Mouse (Mus musculus): ENCODE measurements at regions not wholly inside any gene's neighbourhood (a gene's known extent, or its start where the extent isn't known, plus 50 kb on each side); places are given as distances from the start of the nearest gene placed in this dataset.
A peak's percentile ranks its signal among the peaks of the same experiment; 100 is the strongest.

- no peak for DNase-seq
- intact Hi-C loops (cut with DNase I) = no loop called here
Measured at GRCm38 (mm10) chr4:31603776-31604175, 360.1 kb upstream of the Map3k7 start.

GRCm38 (mm10) chr4:31608811-31609210 lies 355.1 kb upstream of the Map3k7 start:
- intact Hi-C loops (cut with DNase I) = no loop called here

GRCm38 (mm10) chr4:31609559-31609958 lies 354.3 kb upstream of the Map3k7 start:
- DNase-seq = no peak
- intact Hi-C loops (cut with DNase I) = no loop called here

More at GRCm38 (mm10) chr4:31608811-31609210, 355.1 kb upstream of the Map3k7 start:
- DNase-seq = no peak

GRCm38 (mm10) chr4:31612147-31612824 lies 351.6 kb upstream of the Map3k7 start:
- intact Hi-C loops (cut with DNase I) = no loop called here
- no peak for DNase-seq

GRCm38 (mm10) chr4:31612825-31613514 lies 350.9 kb upstream of the Map3k7 start:
- intact Hi-C loops (cut with DNase I) = no loop called here
- no peak for DNase-seq

- DNase-seq = no peak
- intact Hi-C loops (cut with DNase I) = no loop called here
Measured at GRCm38 (mm10) chr4:31617572-31617971, 346.3 kb upstream of the Map3k7 start.

GRCm38 (mm10) chr4:31618026-31618425 lies 345.9 kb upstream of the Map3k7 start:
- DNase-seq = no peak
- intact Hi-C loops (cut with DNase I) = no loop called here

GRCm38 (mm10) chr4:31621205-31621604 lies 342.7 kb upstream of the Map3k7 start:
- intact Hi-C loops (cut with DNase I) = no loop called here
- DNase-seq = no peak

GRCm38 (mm10) chr4:31627053-31627452 lies 336.8 kb upstream of the Map3k7 start:
- DNase-seq = no peak

GRCm38 (mm10) chr4:31627777-31628176 lies 336.1 kb upstream of the Map3k7 start:
- DNase-seq = no peak
- intact Hi-C loops (cut with DNase I) = no loop called here

More at GRCm38 (mm10) chr4:31627053-31627452, 336.8 kb upstream of the Map3k7 start:
- intact Hi-C loops (cut with DNase I) = no loop called here

- intact Hi-C loops (cut with DNase I) = no loop called here
- no peak for DNase-seq
Measured at GRCm38 (mm10) chr4:31638564-31638963, 325.3 kb upstream of the Map3k7 start.

GRCm38 (mm10) chr4:31642161-31642560 lies 321.7 kb upstream of the Map3k7 start:
- DNase-seq = no peak
- intact Hi-C loops (cut with DNase I) = no loop called here

- intact Hi-C loops (cut with DNase I) = no loop called here
Measured at GRCm38 (mm10) chr4:31642593-31643290, 321.2 kb upstream of the Map3k7 start.

GRCm38 (mm10) chr4:31648631-31649368 lies 315.1 kb upstream of the Map3k7 start:
- intact Hi-C loops (cut with DNase I) = no loop called here

More at GRCm38 (mm10) chr4:31642593-31643290, 321.2 kb upstream of the Map3k7 start:
- DNase-seq = peak; percentile 25 to 43

GRCm38 (mm10) chr4:31655364-31656106 lies 308.4 kb upstream of the Map3k7 start:
- no peak for DNase-seq
- intact Hi-C loops (cut with DNase I) = no loop called here

More at GRCm38 (mm10) chr4:31648631-31649368, 315.1 kb upstream of the Map3k7 start:
- DNase-seq = peak in 1 of 2 experiments; percentile 25

- intact Hi-C loops (cut with DNase I) = no loop called here
- DNase-seq = no peak
Measured at GRCm38 (mm10) chr4:31656111-31656510, 307.8 kb upstream of the Map3k7 start.

GRCm38 (mm10) chr4:31658820-31659219 lies 305.1 kb upstream of the Map3k7 start:
- intact Hi-C loops (cut with DNase I) = no loop called here
- DNase-seq = no peak

- no peak for DNase-seq
- intact Hi-C loops (cut with DNase I) = no loop called here
Measured at GRCm38 (mm10) chr4:31660896-31661295, 303.0 kb upstream of the Map3k7 start.

GRCm38 (mm10) chr4:31671530-31672170 lies 292.2 kb upstream of the Map3k7 start:
- intact Hi-C loops (cut with DNase I) = loop anchor here (1.0 kb wide), 1 partner anchor 182 kb away; no protein-coding TSS in a partner anchor
- no peak for DNase-seq

Data from gastrocnemius, postnatal 36 days (tissue).